Mouse (Mus musculus) macrophage (primary cell): Measurements from ENCODE around the gene Fam171a2. TPM values are rescaled to one million over a fixed set of nuclear protein-coding genes. Genes with fewer than 3 reads are reported as not detected.
"Not testable (repeated sequence)": the region's sequence is repeated elsewhere in the genome, so short reads cannot be mapped to it uniquely, and the experiment has no call there.

ENCODE experiments used
- H3K27ac ChIP-seq: fragments of 350-480 bp; formaldehyde crosslinking; 2 replicates; pipeline ENCODE4 v1.9.0; 2021
- H3K36me3 ChIP-seq: fragments of 350-480 bp; formaldehyde crosslinking; 2 replicates; pipeline ENCODE4 v1.9.0; 2021; ENCODE audit errors: inconsistent target
- H3K4me3 ChIP-seq: fragments of 350-480 bp; formaldehyde crosslinking; 2 replicates; pipeline ENCODE4 v1.9.0; 2021; ENCODE audit errors: inconsistent target
- H3K79me2 ChIP-seq: fragments of 350-480 bp; formaldehyde crosslinking; 2 replicates; pipeline ENCODE4 v1.9.0; 2021; ENCODE audit errors: inconsistent target
- WGBS: methylation state at CpG from one replicate; pipeline ENCODE4 v1.1.7; 2026; ENCODE audit warnings: inconsistent platforms; ENCODE audit not compliant: missing documents; 5-methylcytosine and 5-hydroxymethylcytosine counted together
- polyA plus RNA-seq: library from polyadenylated mRNA; stranded (reverse); fragments of 250-400 nt; gene quantifications from 3 replicates; pipeline ENCODE4 v1.2.4, GENCODE M21; 2018; ENCODE audit warnings: inconsistent platforms

Fam171a2 gene
- polyA plus RNA-seq, 1 experiment from 2014 or later = not detected

DNA sequence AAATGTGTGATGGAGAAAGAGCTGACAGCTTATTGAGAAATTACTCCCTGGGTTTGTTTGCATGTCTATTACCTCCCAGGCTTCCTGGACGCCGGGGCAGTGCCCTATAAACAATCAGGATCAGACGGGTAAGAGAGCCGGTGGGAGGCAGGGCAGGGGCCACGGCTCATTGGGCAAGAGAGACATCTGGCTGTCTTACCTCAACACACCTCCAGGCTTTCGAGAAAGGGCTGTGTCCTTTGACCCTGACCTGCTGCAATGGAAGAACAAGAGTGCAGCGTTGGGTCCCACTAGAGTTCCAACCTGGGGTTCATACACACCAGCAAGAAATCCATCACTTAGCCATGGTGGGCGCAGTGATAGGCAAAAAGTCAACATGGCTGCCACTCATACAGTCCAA, 25.9 kb downstream of the Fam171a2 start:
- WGBS = 77% methylated on average over 8 of the region's 8 CpGs
- Histone ChIP-seq H3K4me3 (no peak overlapping the region), H3K36me3 (no peaks in the 10 kb centered on the region; the same call in 1 of the 2 replicates), H3K27ac (no peak overlapping the region), H3K79me2 (peaks cover 5% of the 10 kb centered on the region)

DNA sequence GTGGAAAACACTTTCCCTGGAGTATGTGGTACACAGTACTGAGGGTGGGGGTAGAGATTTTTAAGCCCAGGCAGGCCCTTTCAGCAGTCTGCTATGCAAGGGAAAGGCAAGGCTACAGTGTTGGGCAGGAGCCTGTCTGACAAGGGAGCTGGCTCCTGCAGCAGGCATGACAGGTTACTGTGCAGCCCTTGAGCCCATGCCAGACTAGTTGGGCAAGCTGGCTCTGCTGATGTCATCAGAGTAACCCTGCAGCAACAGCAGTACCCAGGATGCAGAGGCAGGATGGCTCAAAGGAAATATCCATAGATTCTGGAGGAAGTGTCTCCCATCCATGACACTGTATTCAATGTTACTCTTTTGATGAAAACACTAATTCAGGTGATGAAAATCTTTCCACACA, 28.6 kb downstream of the Fam171a2 start:
- no peaks in the 10 kb centered on the region for H3K36me3 ChIP-seq
- H3K79me2 ChIP-seq = no peaks in the 10 kb centered on the region
- H3K4me3 ChIP-seq = no peak overlapping the region
- no peak overlapping the region for H3K27ac ChIP-seq

DNA sequence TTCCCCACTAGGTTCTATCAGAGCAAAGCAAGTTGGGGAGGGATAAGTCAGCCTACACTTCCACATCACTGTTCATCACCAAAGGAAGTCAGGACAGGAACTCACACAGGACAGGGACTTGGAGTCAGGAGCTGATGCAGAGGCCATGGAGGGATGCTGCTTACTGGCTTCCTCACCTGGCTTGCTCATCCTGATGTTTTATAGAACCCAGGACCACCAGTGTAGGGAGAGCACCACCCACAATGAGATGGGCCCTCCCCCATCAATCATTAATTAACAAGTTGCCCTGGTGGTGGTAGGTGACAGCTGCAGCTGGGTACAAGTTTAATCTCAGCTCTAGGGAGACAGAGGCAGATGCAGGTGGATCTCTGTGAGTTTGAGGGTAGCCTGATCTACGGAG, 30.3 kb downstream of the Fam171a2 start:
- no peak overlapping the region for H3K4me3 ChIP-seq
- H3K36me3 ChIP-seq = no peaks in the 10 kb centered on the region
- no peak overlapping the region for H3K27ac ChIP-seq
- WGBS = 88% methylated on average over 1 of the region's 1 CpGs
- no peaks in the 10 kb centered on the region for H3K79me2 ChIP-seq

DNA sequence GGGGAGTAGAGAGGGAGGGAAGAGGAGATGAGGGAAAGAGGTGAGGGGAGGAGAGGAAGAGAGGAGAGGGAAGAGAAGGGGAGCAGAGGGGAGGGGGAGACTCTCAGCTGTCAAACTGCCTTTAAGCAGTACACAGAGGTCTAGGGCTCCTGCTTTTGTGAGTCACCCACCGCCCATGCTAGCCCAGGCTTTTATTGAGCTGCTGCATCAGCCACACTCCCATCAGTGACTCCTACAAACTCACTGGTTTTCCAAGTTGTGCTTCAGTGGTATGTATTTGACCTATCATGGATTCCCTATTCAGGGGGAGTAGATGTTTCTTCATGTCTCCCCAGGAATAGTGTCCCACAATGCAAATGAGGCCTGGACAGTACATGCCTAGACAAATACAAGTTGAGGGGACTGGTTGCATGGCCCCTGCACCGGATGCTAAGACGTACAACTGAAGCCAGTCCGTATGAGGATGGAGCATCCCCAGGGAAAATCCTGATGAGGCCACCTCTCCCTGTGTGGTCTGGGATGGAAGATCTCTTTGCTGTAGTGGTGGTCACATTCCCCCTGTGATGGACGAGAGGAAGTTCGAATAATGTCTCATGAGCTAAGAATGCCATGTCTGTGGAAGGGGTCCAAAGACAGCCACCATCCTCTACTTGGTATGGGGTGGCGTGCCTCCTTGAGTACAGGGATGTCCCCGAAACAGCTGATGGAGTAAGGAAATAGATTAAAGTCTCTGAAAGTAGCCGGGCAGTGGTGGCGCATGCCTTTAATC, 32.3 kb downstream of the Fam171a2 start:
- Histone ChIP-seq H3K4me3 (no peak overlapping the region), H3K27ac (no peak overlapping the region), H3K36me3 (no peaks in the 10 kb centered on the region), H3K79me2 (no peaks in the 10 kb centered on the region)
- 85% methylated on average over 10 of the region's 10 CpGs for WGBS

DNA sequence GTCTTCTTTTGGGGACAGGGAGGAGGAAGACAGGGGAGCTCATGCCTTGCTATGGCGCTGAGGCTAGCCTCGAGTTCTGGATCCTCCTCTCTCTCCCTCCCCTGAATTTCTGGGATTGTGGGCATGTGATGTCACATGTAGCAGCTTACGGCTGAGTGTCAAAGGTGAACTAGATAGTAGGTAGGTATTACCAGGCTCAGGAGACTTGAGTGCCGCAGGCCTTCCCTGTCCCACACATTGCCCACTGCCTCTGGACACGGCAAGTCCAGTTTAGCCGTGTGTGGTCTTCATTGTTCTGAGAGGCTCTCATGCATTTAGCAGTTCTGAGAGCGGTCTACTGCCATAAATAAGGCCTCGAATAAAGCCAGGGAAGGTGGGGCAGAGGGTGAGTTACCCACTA, 34.4 kb downstream of the Fam171a2 start:
- no peak overlapping the region for H3K27ac ChIP-seq
- no peak overlapping the region for H3K4me3 ChIP-seq
- 89% methylated on average over 8 of the region's 8 CpGs for WGBS
- H3K79me2 ChIP-seq = no peaks in the 10 kb centered on the region
- no peaks in the 10 kb centered on the region for H3K36me3 ChIP-seq

DNA sequence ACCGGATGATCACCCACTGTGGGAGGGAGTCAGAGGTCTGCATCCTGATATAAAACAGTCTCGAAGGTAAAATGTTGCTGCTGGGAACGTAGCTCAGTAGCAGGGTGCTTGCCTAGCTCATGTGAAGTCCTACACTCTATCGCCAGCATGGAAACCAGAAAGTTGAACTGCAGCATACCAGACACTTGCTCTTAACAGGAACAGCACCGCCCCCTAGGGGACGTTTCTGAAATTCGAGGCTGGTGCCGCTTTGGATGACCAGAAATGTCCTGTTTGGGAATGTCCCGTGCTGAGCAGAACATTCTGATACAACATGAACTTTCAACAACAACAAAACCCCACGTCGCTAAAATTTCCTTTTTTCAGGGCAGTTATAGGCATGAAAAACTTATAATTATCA, 35.8 kb downstream of the Fam171a2 start:
- H3K79me2 ChIP-seq = peaks cover 3% of the 10 kb centered on the region
- no peak overlapping the region for H3K27ac ChIP-seq
- WGBS = 13% methylated on average over 11 of the region's 11 CpGs
- no peak overlapping the region for H3K4me3 ChIP-seq
- H3K36me3 ChIP-seq = no peaks in the 10 kb centered on the region

DNA sequence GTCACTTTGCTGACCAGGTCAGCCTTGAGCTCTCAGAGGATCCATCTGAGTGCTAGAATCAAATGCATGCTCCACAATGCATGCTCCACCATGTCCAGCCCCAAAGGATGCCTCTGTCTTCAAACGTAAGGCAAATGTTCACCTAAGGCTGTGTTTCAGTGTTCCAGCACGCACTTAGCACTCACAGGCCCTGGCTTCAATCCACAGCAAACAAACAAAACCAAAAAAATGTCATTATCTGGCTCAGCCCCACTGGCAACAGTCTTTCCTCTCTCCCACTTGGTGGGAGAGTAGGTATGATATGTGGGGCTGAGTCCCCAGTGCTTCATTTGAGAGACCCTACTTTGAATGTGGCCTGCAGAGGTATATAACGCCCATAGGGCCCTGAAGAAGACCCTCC, 36.4 kb downstream of the Fam171a2 start:
- 89% methylated on average over 3 of the region's 3 CpGs for WGBS
- no peak overlapping the region for H3K4me3 ChIP-seq
- H3K79me2 ChIP-seq = peaks cover 10% of the 10 kb centered on the region
- H3K27ac ChIP-seq = no peak overlapping the region
- no peaks in the 10 kb centered on the region for H3K36me3 ChIP-seq

DNA sequence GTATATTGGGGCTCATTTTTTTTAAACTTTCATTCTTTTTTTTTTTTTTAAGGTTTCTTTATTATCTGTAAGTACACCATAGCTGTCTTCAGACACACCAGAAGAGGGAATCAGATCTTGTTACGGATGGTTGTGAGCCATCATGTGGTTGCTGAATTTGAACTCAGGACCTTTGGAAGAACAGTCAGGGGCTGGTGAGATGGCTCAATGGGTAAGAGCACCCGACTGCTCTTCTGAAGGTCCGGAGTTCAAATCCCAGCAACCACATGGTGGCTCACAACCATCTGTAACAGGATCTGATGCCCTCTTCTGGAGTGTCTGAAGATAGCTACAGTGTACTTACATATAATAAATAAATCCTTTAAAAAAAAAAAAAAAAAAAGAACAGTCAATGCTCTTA, 37.1 kb downstream of the Fam171a2 start:
- not testable (repeated sequence) for H3K4me3 ChIP-seq, H3K36me3 ChIP-seq, H3K27ac ChIP-seq
- H3K79me2 ChIP-seq = peaks cover 17% of the 10 kb centered on the region
- WGBS = 88% methylated on average over 1 of the region's 3 CpGs

DNA sequence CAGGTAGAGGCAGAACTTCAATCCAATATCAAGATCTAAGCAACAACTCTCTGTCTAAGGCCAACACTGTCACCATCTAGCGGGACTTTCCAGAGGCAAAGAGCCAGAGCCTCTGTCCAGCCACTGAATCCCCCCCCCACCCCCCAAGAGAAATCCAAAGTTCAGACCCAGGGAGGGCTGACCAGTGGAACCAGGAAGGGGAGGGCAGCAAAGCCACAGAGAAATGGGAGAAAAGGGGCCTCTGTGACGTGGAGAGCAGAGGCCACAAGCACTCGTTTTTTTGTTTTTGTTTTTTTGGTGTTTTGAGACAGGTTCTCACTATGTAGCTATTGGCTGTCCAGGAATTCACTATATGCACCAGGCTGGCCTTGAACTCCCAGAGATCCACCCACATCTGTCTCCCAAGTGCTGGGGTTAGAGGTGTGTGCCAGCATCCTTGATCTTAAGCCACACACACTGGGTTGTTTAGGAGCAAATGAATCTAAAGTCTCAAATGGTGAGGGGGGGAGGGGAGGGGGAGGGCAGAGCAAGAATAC, 37.6 kb downstream of the Fam171a2 start:
- Histone ChIP-seq H3K36me3 (peaks cover 2% of the 10 kb centered on the region; the same call in 1 of the 2 replicates), H3K4me3 (no peak overlapping the region), H3K79me2 (peaks cover 17% of the 10 kb centered on the region), H3K27ac (peak overlapping the region; percentile 88; the same call in 1 of the 2 replicates)
- 94% methylated on average over 3 of the region's 3 CpGs for WGBS

DNA sequence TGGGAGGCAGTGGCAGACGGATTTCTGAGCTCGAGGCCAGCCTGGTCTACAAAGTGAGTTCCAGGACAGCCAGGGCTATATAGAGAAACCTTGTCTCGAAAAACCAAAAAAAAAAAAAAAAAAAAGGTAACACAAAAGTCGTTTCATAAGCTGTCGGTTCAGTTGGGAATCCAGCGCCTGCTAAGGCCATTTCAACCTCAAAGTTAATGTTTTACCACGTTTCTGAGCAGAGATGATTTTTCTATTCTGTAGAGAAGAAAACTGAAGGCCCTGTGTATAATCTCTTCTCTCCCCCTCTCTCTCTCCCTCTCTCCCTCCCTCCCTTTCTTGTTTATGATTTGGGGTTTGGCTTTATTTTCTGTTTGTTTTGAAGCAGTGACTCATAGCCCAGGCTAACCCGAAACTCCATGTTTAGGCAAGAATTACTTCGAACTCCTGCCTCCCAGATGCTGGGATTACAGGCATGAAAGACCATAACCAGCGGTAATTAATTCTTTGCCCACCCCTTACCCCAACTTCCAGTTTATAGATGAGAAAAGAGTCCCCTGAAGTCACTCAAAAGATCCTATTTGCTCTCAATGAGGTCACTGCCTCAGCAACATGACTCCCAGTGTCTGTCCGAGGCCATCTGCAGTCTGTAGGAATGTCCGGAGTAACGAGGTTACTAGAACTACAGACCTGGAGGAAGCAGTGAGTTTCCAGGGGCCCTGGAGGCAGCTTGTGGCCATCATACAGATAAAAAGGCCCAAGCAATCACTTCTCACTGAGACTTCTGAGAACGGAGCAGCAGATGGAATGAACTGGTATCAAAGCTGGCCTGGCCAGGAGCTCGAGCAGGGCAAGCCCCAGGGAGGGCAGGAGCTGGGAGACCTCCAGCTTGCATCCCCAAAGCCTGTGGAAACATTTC, 38.3 kb downstream of the Fam171a2 start:
- Histone ChIP-seq H3K27ac (peak overlapping the region; percentile 88), H3K79me2 (peaks cover 17% of the 10 kb centered on the region), H3K36me3 (peaks cover 9% of the 10 kb centered on the region; the same call in 1 of the 2 replicates), H3K4me3 (peak overlapping the region; percentile 17; the same call in 1 of the 2 replicates)
- 50% methylated on average over 15 of the region's 15 CpGs for WGBS

DNA sequence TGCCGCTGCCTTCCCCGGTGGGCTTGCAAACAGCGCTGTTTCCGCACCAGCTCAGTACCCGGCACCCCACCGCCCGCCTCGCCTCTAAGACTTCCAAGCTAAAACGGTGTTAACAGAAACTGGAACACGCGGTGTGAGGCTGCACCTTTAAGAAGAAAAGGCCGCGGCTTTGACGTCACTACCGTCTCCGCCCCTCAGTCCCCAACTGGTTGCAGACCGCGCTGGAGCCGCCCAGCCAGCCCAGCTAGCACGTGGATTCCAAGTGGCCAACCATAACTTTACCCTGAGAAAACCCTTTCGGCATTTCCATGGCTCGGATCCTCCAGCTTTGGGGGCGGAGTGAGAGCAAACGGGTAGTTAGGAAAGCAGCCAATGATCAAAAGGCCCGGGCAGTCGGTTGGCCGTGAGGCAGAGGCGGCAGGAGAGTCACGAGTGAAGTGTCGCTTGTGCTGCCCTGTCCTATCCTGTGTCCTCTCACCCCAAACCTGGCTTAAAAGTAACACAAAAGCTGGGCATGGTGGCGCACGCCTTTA, 39.1 kb downstream of the Fam171a2 start:
- Histone ChIP-seq H3K27ac (peak overlapping the region; percentile 88), H3K4me3 (peak overlapping the region; percentile 71), H3K79me2 (peaks cover 17% of the 10 kb centered on the region), H3K36me3 (peaks cover 17% of the 10 kb centered on the region)
- WGBS = 1% methylated on average over 32 of the region's 32 CpGs

DNA sequence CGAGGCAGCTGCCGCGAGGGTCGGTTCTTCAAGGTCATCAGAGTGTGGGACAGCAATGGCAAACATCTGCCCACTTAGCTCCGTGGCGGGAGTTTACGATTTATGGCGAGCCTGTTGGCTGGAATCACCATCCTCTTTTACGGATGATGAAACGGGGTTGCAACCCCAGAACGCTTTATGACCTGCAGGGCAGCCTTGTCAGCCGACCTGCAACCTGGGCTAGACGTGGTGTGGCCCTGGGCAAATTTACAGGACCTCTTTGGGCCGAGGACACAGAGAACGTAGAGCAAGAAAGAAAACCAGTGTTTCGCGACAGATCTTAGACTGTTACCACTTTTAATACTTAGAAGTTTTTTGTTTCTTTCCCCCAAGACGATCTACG, 39.7 kb downstream of the Fam171a2 start, which contains the start of gene Slc25a39:
Gene Slc25a39, minus strand, starts transcription at position 113 of the 382 bp plus-strand sequence.
- Histone ChIP-seq H3K27ac (peak within 1 kb of the TSS; percentile 88), H3K36me3 (peaks cover 22% of the 10 kb centered on the region), H3K79me2 (peaks cover 17% of the 10 kb centered on the region), H3K4me3 (peak within 1 kb of the TSS; percentile 87)
- 0% methylated on average over 18 of the region's 19 CpGs for WGBS

DNA sequence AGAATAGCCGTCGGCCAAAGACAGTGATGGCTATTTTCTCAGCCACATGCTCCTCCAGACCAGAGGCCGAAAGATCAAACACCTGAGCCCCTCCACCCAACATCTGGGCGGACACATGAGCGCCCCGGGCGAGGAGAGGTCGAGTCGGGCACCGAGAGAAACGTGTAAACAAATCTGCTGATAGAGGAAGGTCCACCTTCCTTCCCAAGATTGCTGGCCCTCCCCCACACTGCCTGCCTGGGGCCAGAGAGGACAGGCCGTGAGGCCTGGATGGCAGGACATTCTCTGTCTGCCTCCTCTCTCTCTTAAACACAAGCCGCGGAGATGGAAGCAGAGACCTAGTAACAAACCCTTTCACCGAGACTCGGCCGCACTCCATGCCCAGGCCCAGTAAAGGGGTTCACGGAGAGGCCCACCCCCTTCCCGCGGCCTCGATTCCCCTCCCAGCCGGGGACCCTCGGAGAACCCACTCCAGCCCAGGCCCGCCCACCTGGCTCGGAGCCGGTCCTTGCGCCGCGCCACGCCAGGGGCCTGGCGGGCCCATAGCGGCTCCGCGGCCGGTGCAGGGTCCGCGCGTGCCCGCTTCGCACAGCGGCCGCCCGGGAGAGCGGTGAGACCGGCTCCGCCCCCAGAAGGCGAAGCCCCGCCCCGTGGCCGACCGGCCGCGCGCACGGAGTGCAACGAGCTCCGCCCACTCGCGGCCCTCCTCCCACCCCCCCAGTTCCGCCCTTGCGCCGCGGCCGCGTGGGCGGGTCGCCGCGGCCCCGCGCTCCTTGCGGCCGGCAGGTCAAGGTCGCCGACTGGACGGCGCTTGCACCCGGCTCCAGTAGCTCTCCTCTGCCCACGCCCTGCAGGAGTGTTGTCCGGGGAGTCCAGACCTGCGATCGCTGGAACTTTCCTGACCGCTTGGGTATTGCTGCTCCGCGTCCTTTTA, 40.3 kb downstream of the Fam171a2 start:
- peaks cover 17% of the 10 kb centered on the region for H3K79me2 ChIP-seq
- H3K4me3 ChIP-seq = peak overlapping the region; percentile 87
- under 1% methylated on average over 72 of the region's 85 CpGs for WGBS
- H3K36me3 ChIP-seq = peaks cover 28% of the 10 kb centered on the region
- H3K27ac ChIP-seq = peak overlapping the region; percentile 82

DNA sequence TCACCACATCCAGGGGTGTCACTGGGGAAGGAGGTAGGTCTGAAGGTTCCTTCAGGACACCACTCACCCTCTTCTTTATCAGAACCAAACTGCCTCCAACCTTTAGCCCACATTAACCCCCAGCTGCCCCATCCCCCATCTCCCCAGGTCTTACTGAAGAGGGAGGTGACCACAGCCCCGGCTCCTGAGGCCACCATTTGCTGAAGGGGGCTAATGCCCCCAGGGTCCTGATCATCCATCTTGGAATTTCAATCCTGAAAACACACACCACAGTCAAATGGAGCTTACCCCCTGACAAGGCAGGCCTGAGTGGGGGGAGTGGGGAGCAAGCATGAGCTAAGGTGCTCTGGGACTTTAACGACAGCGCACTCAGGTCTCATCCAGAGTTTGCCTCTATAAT, 41.1 kb downstream of the Fam171a2 start:
- Histone ChIP-seq H3K4me3 (peak overlapping the region; percentile 87), H3K27ac (peak overlapping the region; percentile 71), H3K79me2 (peaks cover 17% of the 10 kb centered on the region), H3K36me3 (peaks cover 28% of the 10 kb centered on the region)
- 43% methylated on average over 3 of the region's 3 CpGs for WGBS
